Mouse (Mus musculus) macrophage (primary cell): ENCODE data around the gene Rptn. TPM values are rescaled to one million over a fixed set of nuclear protein-coding genes. Genes with fewer than 3 reads are reported as not detected.
A peak's percentile ranks its signal among the peaks of the same experiment; 100 is the strongest.
"Not testable (repeated sequence)": the region's sequence is repeated elsewhere in the genome, so short reads cannot be mapped to it uniquely, and the experiment has no call there.

Source experiments
- H3K27ac ChIP-seq: fragments of 350-480 bp; formaldehyde crosslinking; 2 replicates; pipeline ENCODE4 v1.9.0; 2021
- H3K36me3 ChIP-seq: fragments of 350-480 bp; formaldehyde crosslinking; 2 replicates; pipeline ENCODE4 v1.9.0; 2021; ENCODE audit errors: inconsistent target
- H3K4me3 ChIP-seq: fragments of 350-480 bp; formaldehyde crosslinking; 2 replicates; pipeline ENCODE4 v1.9.0; 2021; ENCODE audit errors: inconsistent target
- H3K79me2 ChIP-seq: fragments of 350-480 bp; formaldehyde crosslinking; 2 replicates; pipeline ENCODE4 v1.9.0; 2021; ENCODE audit errors: inconsistent target
- WGBS: methylation state at CpG from one replicate; pipeline ENCODE4 v1.1.7; 2026; ENCODE audit warnings: inconsistent platforms; ENCODE audit not compliant: missing documents; 5-methylcytosine and 5-hydroxymethylcytosine counted together
- polyA plus RNA-seq: library from polyadenylated mRNA; stranded (reverse); fragments of 250-400 nt; gene quantifications from 3 replicates; pipeline ENCODE4 v1.2.4, GENCODE M21; 2018; ENCODE audit warnings: inconsistent platforms

Gene Rptn
- polyA plus RNA-seq, 1 experiment from 2014 or later, result not detected

DNA sequence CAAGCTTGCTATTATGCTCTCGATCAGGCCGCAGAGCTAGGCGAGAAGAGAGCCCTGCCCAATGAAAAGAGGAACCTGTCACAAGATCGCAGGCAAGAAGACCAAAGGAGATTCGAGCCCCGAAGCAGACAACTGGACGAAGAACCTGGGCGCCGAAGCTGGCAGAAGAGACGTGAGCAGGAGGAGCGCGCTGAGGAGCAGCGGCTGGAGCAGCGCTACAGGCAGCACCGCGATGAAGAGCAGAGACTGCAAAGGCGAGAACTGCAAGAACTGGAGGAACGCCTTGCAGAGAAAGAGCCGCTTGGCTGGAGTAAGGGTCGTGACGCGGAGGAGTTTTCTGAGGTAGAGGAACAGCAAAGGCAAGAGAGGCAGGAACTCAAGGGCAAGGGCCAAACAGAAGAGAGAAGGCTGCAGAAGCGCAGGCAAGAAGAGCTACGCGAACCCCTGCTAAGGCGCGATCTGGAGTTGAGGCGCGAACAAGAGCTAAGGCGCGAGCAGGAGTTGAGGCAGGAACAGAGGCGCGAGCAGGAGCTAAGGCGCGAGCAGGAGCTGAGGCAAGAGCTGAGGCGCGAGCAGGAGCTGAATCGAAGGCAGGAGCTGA is 50.1 kb downstream of the Rptn start:
- no peak overlapping the region for H3K4me3 ChIP-seq
- WGBS, result 4% methylated on average over 38 of the region's 38 CpGs
- H3K79me2 ChIP-seq, result no peaks in the 10 kb centered on the region
- no peak overlapping the region for H3K27ac ChIP-seq
- no peaks in the 10 kb centered on the region for H3K36me3 ChIP-seq

- WGBS, result under 1% methylated on average over 56 of the region's 56 CpGs
Observed at GRCm38 (mm10) chr3:93444343-93445164, 51.1 kb downstream of the Rptn start.

DNA sequence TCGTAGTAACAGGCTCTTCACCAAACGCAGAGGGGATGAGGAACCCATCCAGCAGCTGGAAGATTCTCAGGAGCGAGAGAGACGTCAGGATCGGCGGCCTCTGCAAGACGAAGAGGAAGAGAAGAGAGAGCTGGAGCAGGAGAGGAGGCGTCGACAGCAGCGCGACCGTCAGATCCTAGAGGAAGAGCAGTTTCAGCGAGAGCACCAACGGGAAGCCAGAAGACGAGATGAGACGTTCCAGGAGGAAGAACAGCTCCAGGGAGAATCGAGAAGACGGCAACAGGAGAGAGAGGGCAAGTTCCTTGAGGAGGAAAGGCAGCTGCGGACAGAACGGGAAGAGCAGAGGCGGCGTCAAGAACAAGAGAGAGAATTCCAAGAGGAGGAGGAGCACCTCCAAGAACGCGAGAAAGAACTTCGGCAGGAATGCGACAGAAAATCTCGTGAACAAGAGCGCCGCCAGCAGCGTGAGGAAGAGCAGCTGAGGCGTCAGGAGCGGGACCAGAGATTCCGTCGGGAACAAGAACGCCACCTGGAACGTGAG is 51.7 kb downstream of the Rptn start:
- Histone ChIP-seq H3K79me2 (no peaks in the 10 kb centered on the region), H3K4me3 (peak overlapping the region; percentile 14; the same call in 1 of the 2 replicates), H3K36me3 (no peaks in the 10 kb centered on the region), H3K27ac (no peak overlapping the region)
- 2% methylated on average over 36 of the region's 36 CpGs for WGBS

More at GRCm38 (mm10) chr3:93444343-93445164, 51.1 kb downstream of the Rptn start:
- Histone ChIP-seq H3K27ac (no peak overlapping the region), H3K79me2 (no peaks in the 10 kb centered on the region), H3K36me3 (no peaks in the 10 kb centered on the region), H3K4me3 (peak overlapping the region; percentile 14; the same call in 1 of the 2 replicates)

DNA sequence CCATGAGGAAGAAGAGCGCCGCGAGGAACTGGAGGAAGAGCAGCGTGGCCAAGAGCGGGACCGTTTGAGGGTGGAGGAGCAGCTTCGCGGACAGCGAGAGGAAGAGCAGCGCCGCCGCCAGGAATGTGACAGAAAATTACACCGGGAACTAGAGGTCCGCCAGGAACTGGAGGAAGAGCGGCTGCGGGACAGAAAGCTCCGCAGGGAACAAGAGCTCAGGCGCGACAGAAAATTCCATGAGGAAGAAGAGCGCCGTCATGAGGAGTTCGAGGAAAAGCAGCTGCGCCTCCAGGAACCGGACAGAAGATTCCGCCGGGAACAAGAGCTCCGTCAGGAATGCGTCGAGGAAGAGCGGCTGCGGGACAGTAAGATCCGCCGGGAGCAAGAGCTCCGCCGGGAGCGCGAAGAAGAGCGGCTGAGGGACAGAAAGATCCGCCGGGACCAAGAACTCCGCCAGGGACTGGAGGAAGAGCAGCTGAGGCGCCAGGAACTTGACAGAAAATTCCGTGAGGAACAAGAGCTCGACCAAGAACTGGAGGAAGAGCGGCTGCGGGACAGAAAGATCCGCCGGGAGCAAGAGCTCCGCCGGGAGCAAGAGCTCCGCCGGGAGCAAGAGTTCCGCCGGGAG is 52.7 kb downstream of the Rptn start:
- 2% methylated on average over 54 of the region's 54 CpGs for WGBS
- H3K36me3 ChIP-seq, result no peaks in the 10 kb centered on the region
- H3K79me2 ChIP-seq, result no peaks in the 10 kb centered on the region
- H3K27ac ChIP-seq, result no peak overlapping the region
- H3K4me3 ChIP-seq, result no peak overlapping the region

DNA sequence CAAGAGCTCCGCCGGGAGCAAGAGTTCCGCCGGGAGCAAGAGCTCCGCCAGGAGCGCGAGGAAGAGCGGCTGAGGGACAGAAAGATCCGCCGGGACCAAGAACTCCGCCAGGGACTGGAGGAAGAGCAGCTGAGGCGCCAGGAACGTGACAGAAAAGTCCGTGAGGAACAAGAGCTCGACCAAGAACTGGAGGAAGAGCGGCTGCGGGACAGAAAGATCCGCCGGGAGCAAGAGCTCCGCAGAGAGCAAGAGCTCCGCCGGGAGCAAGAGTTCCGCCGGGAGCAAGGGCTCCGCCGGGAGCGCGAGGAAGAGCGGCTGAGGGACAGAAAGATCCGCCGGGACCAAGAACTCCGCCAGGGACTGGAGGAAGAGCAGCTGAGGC is 53.2 kb downstream of the Rptn start:
- not testable (repeated sequence) for H3K4me3 ChIP-seq

GRCm38 (mm10) chr3:93447138-93447841 is 53.8 kb downstream of the Rptn start:
- Histone ChIP-seq H3K79me2 (no peaks in the 10 kb centered on the region), H3K27ac (no peak overlapping the region), H3K36me3 (no peaks in the 10 kb centered on the region), H3K4me3 (no peak overlapping the region)
- WGBS, result 1% methylated on average over 58 of the region's 59 CpGs

More for the DNA sequence above, 53.2 kb downstream of the Rptn start:
- not testable (repeated sequence) for H3K27ac ChIP-seq, H3K36me3 ChIP-seq, H3K79me2 ChIP-seq
- WGBS, result 2% methylated on average over 28 of the region's 32 CpGs

Other genes with a start within 250 kb of the Rptn start
- not detected in 3 replicates for gene Crnn, start 248.9 kb upstream of the Rptn start, polyA plus RNA-seq
- gene Flg2, start 196.4 kb upstream of the Rptn start, polyA plus RNA-seq, result not detected in 3 replicates
- gene Flg, start 120.2 kb upstream of the Rptn start, polyA plus RNA-seq, result not detected in 3 replicates
- not detected in 3 replicates for gene Hrnr, start 74.0 kb upstream of the Rptn start, polyA plus RNA-seq
- 0.03 to 0.06 TPM in 2 of 3 replicates, not detected in the other for gene Tchh, start 48.6 kb downstream of the Rptn start, polyA plus RNA-seq
- gene Tchhl1, start 75.1 kb downstream of the Rptn start, polyA plus RNA-seq, result not detected in 3 replicates
- 323 to 542 TPM (median 466 TPM) in 3 replicates for gene S100a11, start 126.8 kb downstream of the Rptn start, polyA plus RNA-seq
- 266 to 423 TPM (median 285 TPM) in 3 replicates for gene S100a10, start 161.4 kb downstream of the Rptn start, polyA plus RNA-seq